Mouse (Mus musculus) olfactory bulb, adult 2 months (tissue): Measurements from ENCODE around the gene Cdh6. TPM values are rescaled to one million over a fixed set of nuclear protein-coding genes. Genes with fewer than 3 reads are reported as not detected.

Experiments
- H3K27ac ChIP-seq: fragments of 200-500 bp; 2 replicates; pipeline ENCODE4 v1.5.1; 2012; ENCODE audit warnings: low read depth, low read length; ENCODE audit not compliant: insufficient read depth
- H3K4me1 ChIP-seq: fragments of 200-500 bp; 2 replicates; pipeline ENCODE4 v1.6.1; 2012; ENCODE audit warnings: low read length; ENCODE audit not compliant: control insufficient read depth, insufficient read depth
- H3K4me3 ChIP-seq: fragments of 200-500 bp; 2 replicates; pipeline ENCODE4 v1.5.1; 2012; ENCODE audit warnings: mild to moderate bottlenecking, low read depth, low read length, moderate library complexity; ENCODE audit not compliant: insufficient read depth
- CTCF ChIP-seq: fragments of 200-500 bp; IDR thresholded peaks from 2 replicates; pipeline ENCODE4 v1.5.1; 2012; ENCODE audit warnings: low read depth, mild to moderate bottlenecking, low read length, moderate library complexity; ENCODE audit not compliant: insufficient read depth
- POLR2A ChIP-seq: fragments of 200-500 bp; IDR thresholded peaks from 2 replicates; pipeline ENCODE4 v1.6.1; 2012; ENCODE audit warnings: mild to moderate bottlenecking, low read depth, low read length, moderate library complexity; ENCODE audit not compliant: insufficient read depth
- WGBS: fragments of 180-500 bp; shearing (Covaris S2); methylation state at CpG from one replicate; pipeline ENCODE4 v1.1.7; 2018; 5-methylcytosine and 5-hydroxymethylcytosine counted together
- polyA plus RNA-seq: library from polyadenylated mRNA; stranded (reverse); fragments of >200 nt; gene quantifications from 2 replicates; pipeline ENCODE4 v1.2.4, GENCODE M21; 2012; ENCODE audit warnings: low replicate concordance; ENCODE audit not compliant: missing spikeins, insufficient read depth, insufficient read length

Gene Cdh6
- polyA plus RNA-seq, 1 experiment: not detected

DNA sequence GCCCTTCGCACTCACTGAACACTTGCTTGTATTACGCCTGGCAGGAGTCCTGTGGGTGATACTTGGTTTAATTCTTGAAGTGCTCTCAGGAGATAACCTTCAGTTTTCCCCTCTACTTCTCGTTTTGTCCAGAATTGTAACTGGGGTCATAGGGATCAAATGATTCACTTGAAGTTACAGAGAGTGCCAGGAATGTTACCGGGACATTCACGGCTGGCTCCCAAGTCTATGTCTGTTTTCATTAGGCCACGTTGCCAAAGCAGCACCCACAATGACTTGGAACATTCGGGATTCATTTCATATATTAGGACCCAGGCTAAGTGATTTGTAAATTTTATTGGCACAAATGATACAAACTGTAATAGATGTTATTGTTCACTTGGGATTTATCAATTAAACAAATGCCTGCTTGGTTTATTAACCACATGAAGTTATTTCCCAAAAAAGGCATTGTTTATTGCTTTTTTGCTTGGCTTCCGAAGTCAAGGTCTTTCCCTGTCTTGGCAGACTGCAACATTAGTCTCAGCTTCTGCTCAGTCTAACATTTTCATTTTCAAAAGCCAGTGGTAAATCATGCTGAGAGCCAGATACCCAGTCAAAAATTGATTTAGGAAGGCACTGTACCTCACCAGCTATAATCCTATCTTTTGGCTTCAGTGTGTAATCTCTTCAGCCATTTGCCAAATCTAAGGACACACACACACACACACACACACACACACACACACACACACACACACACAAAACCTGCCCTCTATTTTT is 96.4 kb downstream of the Cdh6 start:
- Histone ChIP-seq H3K27ac (no peak overlapping the region), H3K4me3 (no peak overlapping the region), H3K4me1 (no peaks in the 10 kb centered on the region)
- TF ChIP-seq POLR2A: no peak
- no peak for TF ChIP-seq CTCF
- WGBS: 72% methylated on average over 8 of the region's 8 CpGs

DNA sequence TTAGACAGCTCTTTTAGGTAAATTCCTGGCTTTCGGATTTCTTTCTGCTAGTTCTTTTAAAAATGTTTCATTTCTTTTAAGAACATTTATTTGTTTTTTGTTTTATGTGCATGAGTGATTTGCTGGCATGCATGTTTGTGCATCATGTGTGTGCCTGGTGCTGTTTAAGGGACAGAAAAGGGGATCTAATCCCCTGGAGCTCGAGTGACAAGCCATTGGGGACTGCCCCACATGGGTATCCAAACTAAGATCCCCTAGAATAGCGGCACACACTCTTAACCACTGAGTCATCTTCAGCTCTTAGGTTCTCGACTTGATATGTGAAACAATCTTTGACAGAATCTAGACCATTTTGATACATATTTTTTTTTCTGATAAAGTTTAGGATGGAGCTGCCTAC is 99.4 kb downstream of the Cdh6 start:
- TF ChIP-seq CTCF (no peak), POLR2A (no peak)
- WGBS: 71% methylated on average over 4 of the region's 4 CpGs

DNA sequence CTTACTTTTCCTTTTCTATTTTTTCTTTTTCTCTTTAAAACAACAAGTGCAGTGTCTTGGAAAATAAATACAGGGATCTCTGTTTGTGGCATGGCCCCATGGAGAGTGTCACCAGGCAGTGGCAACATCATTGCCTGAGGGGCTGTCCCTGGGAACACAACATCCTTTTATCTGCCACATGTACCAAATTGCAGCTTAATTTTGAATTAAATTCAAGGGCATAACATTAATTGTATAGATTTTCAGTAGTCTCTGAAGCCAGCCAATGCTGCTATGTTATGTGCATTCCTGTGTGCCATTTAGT is 105.3 kb downstream of the Cdh6 start:
- TF ChIP-seq POLR2A: no peak
- no peak for TF ChIP-seq CTCF
- no peak overlapping the region for H3K27ac ChIP-seq
- H3K4me1 ChIP-seq: peaks cover 5% of the 10 kb centered on the region
- H3K4me3 ChIP-seq: no peak overlapping the region; the same call in 1 of the 2 replicates

More for the DNA sequence above, 99.4 kb downstream of the Cdh6 start:
- Histone ChIP-seq H3K4me3 (no peak overlapping the region), H3K4me1 (no peaks in the 10 kb centered on the region; the same call in 1 of the 2 replicates), H3K27ac (no peak overlapping the region)

DNA sequence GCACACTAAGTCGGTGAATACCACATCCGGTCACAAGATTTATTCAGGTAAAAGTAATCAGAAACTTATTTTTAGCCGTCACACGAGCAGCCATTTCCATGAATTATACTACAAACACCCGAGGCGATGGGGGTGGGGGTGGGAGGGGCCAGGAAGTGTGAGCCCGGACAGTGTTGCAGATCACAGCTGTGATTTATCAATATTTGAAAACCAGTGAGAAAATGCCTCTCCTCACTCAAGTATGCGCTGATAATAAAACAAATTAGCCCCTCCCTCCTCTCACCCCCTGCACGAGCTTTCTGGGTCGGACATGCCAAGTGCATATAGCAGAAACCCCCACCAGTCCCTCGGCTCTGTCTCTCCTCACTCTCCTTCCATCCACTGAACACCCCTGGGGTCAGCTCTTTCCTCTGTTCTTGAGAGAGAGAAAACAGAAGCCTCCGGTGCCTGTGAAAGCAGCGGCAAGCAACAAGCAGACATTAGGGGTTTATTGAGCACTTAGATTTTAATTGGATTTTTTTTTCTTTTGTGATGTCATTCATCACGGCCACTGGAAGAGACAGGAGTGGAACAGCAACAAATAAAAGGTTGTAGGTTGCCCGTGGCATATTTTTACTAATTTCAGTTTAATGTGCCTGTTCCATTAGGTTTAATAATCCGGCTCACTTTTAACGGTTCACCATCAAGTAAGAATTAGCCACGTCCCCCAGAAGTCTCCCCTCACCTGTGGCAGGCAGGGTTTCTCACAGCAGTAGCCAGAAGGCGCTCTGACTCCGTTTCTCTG is 105.9 kb downstream of the Cdh6 start:
- TF ChIP-seq CTCF (no peak), POLR2A (no peak)
- peaks cover 5% of the 10 kb centered on the region for H3K4me1 ChIP-seq
- H3K4me3 ChIP-seq: peak overlapping the region; percentile 38
- 16% methylated on average over 20 of the region's 20 CpGs for WGBS
- H3K27ac ChIP-seq: no peak overlapping the region

GRCm38 (mm10) chr15:13066765-13067164 is 106.7 kb downstream of the Cdh6 start:
- Histone ChIP-seq H3K4me3 (no peak overlapping the region), H3K4me1 (peaks cover 5% of the 10 kb centered on the region), H3K27ac (no peak overlapping the region)
- TF ChIP-seq POLR2A: no peak
- TF ChIP-seq CTCF: no peak
- WGBS: 64% methylated on average over 9 of the region's 9 CpGs

DNA sequence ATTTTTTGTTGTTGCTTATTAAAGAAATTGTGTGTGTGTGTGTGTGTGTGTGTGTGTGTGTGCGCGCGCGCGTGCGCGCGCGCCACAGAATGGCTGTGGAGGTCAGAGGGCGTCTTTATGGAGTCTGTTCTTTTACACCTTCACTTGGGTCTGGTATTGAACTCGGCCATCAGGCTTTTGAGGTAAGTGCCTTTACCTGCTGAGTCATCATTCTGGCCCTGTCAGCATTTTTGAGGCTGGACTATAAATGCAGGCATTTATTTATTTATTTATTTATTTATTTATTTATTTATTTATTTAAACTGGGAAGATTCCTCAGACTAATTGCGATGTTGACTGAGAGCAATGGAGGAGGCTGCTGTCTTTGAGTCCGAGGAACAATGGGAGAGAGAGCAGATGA is 109.8 kb downstream of the Cdh6 start:
- TF ChIP-seq POLR2A: no peak
- no peak for TF ChIP-seq CTCF
- Histone ChIP-seq H3K4me1 (peaks cover 5% of the 10 kb centered on the region), H3K27ac (no peak overlapping the region), H3K4me3 (no peak overlapping the region)
- 98% methylated on average over 13 of the region's 13 CpGs for WGBS

DNA sequence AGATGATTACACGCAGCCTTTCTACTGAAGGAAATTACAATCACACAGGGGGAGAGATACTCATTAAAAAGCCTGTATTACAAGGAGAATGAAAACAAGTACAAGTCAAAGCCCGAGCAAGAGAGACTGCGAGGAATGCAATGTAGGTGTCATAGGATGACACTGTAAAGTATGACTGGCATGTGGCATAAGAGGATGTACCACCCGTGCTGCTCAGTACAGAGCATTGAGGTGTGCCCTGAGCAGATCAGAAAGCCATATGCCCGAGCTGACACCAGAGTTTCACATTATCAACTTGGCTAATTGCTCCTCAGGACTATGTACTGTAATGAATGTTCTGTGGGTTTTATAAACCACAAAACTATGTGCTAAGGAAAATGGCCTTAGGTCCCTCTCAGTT is 115.7 kb downstream of the Cdh6 start:
- no peaks in the 10 kb centered on the region for H3K4me1 ChIP-seq
- WGBS: 84% methylated on average over 5 of the region's 5 CpGs
- TF ChIP-seq CTCF (no peak), POLR2A (no peak)
- H3K4me3 ChIP-seq: no peak overlapping the region
- no peak overlapping the region for H3K27ac ChIP-seq

DNA sequence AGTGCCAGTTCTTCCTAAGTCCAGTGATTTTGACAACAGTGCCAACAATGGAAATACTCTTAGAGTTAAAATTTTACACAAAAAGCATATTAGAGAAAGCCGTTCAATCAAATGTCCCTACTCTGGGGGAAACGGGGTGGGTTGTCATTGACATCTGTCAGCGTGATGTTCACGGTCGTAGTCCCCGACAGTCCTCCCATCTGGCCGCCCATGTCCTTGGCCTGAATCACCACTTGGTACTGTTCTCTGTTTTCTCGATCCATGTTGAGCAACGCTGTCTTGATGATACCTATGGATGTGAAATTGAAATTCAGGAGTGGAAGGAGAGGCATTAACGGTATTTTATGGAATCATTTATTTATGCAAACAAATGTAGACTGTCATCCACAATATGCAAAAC is 116.2 kb downstream of the Cdh6 start:
- Histone ChIP-seq H3K27ac (no peak overlapping the region), H3K4me1 (no peaks in the 10 kb centered on the region), H3K4me3 (no peak overlapping the region)
- TF ChIP-seq POLR2A (no peak), CTCF (no peak)
- 97% methylated on average over 10 of the region's 10 CpGs for WGBS

DNA sequence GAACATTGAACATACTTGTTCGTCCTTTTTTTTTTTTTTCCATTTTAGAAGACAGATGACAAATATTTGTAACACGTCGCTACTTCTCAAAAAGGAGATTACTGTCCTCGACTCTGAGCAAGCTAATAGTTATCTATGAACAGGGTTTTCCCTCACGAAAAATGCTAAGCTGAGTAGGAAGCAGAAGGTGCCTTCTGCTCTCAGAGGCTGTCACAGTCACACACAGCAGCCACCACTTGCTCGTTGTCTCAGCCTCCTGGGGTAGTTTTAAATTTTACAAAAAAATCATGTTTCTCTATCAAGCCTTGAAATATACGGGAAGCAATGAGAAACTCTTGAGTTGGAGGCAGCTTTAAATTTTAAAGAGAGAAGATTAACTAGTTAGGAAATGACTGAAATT is 125.6 kb downstream of the Cdh6 start:
- Histone ChIP-seq H3K4me1 (no peaks in the 10 kb centered on the region), H3K27ac (no peak overlapping the region), H3K4me3 (no peak overlapping the region)
- no peak for TF ChIP-seq POLR2A
- TF ChIP-seq CTCF: no peak
- 78% methylated on average over 7 of the region's 7 CpGs for WGBS
